Mouse (Mus musculus) skeletal muscle tissue, adult 2 months (tissue): ENCODE data around the gene Zfp318.

Experiments
- DNase-seq: peaks from one replicate; pipeline ENCODE4 v3.0.0-alpha.2; 2012; ENCODE audit warnings: low read depth, low spot score

Zfp318 gene

DNA sequence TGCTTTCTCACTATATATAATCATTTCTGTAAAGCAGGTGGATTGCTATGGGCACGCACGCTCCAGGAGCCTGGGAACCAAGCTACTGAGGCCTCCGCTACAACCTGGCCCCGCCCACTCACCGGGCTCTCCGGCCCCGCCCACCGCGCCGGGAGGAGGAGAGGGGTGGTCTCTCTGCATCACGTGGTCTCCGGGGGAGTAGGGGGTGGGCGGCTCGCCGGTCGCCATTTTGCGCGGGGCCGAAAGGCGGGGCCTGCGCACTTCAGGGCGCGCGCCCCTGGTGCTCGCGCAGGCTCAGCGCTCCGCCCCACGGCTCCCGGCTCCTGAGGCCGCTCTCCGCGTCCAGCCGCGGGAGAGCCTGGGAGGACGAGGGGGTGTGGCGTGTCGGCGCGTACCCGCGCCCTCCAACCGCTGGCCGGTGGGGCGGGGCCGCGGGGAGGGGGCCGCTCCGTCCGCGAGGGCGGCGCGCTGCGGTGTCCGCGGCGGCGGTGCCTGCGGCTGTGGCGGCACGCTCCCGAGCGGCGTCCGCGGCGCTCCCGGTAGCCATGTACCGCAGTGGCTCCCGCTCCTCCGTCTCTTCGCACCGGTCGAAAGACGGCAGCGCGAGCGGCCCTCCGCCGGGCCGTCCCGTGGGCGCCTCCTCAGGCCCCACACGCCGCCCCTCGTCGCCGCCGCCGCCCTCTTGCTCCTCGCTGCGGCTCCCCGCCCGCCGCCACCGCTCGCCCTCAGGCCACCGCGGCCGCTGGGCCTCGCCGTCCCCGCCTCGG, at the start of gene Zfp318:
TSS of gene Zfp318 (plus strand) at position 438 of the 767 bp plus-strand sequence.
- peak; percentile 96 for DNase-seq

DNA sequence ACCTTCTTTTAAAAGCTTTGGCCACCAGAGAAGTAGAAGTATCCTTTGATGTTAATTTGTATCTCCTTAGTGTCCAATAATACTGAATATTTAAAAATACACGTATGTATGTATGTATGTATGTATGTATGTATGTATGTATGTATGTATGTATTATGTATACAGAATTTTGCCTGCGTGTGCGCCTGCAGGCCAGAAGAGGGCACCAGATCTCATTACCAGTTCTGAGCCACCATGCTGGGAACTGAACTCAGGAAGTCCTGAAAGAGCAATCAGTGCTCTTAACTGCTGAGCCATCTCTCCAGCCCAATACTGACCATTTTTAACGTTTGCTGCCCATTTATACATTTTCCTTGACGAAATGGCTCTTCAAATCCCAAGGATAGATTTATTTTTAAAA, 47.1 kb upstream of the Zfp318 start:
- no peak for DNase-seq

DNA sequence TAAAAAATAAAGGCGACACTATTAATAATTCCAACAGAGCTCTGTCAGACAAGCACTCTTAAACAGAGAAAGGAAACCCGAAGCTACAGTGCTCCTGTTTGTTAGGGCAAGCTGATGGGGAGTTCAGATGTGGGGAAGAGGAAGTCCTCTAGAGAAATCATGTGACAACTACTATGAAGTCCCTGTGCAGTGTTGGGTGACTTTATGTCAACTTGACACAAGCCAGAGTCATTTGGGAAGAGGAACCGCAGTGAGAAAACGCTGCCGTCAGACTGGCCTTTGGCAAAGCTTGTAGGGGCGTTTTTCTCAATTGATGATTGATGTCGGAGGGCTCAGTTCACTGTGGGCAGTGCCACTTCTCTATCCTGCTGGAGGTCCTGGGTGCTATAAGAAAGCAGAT, 42.3 kb upstream of the Zfp318 start:
- peak; percentile 29 for DNase-seq

DNA sequence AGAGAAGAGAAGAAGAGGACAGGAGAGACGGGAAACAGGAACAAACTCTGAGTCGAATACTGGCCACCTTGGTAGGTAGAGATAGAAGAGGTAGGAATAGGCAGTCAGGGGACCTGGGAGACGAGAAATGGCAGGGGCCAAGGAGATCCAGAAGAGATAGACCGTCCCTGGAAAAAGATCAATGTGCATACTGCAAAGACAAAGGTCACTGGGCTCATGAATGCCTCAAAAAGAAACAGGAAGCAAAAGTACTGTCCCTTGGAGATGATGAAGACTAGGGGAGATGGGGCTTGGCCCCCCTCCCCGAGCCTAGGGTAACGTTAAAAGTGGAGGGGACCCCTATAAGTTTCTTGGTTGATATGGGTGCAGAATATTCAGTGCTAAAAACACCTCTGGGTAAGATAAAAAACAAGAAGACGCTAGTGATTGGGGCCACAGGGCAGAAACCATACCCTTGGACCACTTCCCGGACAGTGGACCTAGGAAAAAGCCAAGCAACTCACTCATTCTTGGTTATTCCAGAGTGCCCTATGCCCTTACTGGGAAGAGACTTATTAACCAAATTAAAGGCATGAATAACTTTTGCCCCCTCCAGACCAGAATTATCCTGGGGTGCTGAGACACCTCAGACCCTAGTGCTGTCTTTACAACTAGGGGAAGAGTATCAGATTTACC, 32.4 kb upstream of the Zfp318 start:
- DNase-seq = no peak

GRCm38 (mm10) chr17:46371783-46372182, 11.7 kb upstream of the Zfp318 start:
- no peak for DNase-seq

DNA sequence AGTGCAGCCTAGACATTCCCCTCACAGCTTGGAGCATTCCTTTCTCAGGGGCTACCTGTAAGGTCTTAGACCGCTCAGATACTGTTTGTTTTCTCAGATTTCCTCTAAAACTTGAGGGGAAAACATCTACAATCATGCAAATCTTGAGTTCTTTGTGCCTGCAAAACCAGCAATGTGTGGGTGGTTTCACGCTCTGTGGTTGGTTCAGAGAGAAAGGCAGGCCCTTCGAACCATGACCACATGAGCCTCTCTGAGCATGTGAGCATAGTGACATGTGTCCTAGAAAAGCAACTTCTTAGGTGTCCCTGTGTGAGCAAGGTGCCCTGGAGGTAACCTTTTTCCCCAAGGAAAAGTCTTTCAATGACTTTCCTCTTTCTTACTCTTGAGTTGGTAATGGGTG, 5.0 kb upstream of the Zfp318 start:
- DNase-seq = no peak

GRCm38 (mm10) chr17:46384061-46384801, 700 bp downstream of the Zfp318 start:
- no peak for DNase-seq

- no peak for DNase-seq
Observed at GRCm38 (mm10) chr17:46388200-46388599, 4.7 kb downstream of the Zfp318 start.

DNA sequence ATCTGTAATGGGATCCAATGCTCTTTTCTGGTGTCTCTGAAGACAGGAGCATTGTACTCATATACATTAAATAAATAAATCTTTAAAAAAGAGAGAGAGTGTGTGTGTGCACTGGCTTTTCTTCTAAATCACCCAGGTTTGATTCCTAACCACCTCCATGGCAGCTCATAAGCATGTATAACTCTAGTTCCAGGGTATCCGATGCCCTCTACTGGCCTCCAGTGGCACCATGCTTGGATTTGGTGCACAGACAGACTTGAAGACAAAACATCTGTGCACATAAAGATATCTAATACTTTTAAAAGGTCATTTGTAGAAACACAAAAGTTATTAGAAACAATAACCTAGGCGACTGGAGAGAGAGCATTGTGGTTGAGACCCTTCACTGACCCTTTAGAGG, 9.5 kb downstream of the Zfp318 start:
- DNase-seq = no peak

GRCm38 (mm10) chr17:46394631-46395030, 11.1 kb downstream of the Zfp318 start:
- DNase-seq = no peak

- DNase-seq = no peak
Observed at GRCm38 (mm10) chr17:46408478-46408877, 24.9 kb downstream of the Zfp318 start.

DNA sequence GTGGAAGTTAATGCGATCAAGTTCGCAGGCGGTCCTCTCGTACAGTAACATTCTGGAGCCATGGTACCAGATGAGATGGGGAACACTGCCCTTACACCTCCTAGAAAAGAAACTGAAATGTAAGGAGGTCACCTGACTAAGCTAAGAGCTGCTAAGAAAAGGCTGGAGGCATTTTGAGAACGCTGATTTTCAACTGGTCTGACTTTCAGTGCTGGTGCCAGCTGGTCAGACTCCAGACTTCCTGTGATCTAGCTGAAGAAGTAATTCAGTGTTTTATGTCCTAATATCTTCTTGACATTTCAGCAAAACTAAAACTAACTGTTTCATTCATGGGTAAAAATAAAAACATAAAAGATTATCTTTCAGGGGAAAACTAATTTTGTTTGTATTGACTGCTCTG, 35.1 kb downstream of the Zfp318 start:
- no peak for DNase-seq

- no peak for DNase-seq
Observed at GRCm38 (mm10) chr17:46419717-46420116, 36.2 kb downstream of the Zfp318 start.

DNA sequence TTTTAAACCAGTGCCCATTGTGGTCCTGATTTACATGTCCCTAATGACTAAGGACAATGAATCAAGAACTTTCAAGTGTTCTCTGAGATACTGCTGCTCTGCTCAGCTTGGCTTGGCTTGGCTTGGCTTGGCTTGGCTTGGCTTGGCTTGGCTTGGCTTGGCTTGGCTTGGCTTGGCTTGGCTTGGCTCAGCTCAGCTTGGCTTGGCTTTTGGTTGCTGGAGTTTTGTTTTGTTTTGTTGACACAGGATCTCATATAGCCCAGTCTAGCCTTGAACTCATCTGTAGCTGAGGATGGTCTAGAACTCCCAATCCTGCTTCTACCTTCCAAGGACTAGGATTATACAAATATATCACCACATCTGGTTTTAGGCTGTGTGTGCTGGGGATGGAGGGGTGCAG, 43.0 kb downstream of the Zfp318 start:
- no peak for DNase-seq

DNA sequence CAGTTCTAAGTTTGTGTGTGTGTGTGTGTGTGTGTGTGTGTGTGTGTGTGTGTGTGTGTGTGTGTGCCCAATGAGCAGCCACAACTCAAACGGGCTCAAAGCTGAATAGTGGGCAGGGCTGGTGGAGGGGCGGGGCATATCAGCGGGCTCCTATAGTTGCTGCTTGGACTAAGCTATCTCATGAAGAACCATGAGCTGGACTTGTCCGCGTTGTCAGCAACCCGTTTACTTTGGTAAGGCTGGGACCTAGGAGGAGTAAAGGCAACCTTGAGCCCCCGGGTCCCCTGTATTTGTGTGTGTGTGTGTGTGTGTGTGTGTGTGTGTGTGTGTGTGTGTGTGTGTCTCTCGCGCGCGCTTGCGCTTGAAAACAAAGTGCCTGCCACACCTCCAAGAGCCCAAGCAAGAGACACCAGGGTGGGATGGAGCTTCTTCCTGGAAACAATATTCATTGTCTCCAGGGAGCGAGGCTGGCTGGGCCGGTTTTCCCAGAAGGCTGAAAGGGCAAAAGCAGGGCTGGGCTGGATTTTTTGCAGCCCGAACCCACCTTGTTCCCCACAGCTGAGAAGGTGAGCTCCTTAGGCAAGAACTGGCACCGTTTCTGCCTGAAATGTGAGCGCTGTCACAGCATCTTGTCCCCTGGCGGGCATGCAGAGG, 45.4 kb downstream of the Zfp318 start, which contains the start of gene Crip3:
TSS of gene Crip3 (plus strand) at position 166 of the 654 bp plus-strand sequence.
- no peak for DNase-seq

GRCm38 (mm10) chr17:46433627-46434026, 50.1 kb downstream of the Zfp318 start:
- DNase-seq = no peak

GRCm38 (mm10) chr17:46436672-46437366, 53.3 kb downstream of the Zfp318 start:
- peak; percentile 64 for DNase-seq

GRCm38 (mm10) chr17:46438298-46438873, 54.9 kb downstream of the Zfp318 start, which contains the start of gene Slc22a7:
Gene Slc22a7, minus strand, starts transcription at chr17:46438457.
- DNase-seq = no peak

DNA sequence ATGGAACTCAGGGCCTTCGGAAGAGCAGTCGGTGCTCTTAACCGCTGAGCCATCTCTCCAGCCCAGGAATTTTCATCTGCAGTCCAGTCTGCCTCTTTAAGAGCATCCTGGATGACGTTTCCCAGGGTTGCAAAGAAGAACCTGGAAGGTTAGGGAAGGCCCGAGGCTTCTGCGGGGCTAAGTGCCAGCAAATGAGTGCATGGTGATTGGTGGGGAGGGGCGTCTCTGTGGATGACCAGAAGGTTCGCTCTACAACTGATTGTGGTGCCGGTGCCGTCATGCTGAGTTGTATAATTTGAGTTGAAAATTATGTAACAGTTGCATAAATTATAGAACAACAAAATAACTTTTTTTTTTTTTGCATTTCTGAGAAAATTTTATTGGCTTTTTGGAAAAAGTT, 55.6 kb downstream of the Zfp318 start:
- DNase-seq = no peak

DNA sequence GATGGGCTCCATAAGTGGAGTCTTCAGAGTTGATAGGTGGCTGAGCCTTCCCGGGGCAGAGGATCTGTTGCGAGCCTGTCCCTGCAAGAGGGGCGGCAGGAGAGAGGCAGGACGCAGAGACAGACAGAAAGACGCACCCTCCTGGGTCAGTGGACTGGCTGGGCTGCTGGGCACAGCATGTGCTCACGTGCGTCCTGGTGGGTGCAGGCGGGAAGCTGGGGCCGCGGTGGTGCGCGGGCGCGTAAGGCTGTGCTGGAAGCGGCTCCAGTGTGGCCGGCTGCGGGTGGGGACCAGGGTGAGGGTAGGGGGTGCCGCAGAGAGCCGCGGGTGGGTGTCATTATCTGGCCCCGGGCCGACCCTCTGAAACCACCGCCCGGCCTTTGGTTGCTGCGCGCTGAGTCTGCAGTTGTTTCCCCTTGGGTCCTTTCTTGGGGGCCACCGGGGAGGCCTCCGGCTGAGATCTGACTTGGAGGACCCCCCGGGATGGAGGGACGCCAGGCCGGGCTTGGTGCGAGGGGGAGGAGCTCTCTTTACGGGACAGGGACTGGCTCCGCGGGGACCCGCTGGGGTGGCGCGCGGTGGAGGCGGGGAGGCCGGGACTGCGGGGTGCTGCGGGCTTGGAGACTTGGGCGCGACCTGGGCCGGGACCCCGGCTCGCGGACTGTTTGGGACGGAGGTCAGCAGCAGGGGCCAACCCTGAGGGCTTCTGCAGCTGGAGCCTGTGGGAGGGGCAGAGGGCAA, 61.5 kb downstream of the Zfp318 start:
- no peak for DNase-seq
